Mouse (Mus musculus): ENCODE measurements around the gene Dynll2. TPM values are rescaled to one million over a fixed set of nuclear protein-coding genes. Genes with fewer than 3 reads are reported as not detected.
A peak's percentile ranks its signal among the peaks of the same experiment; 100 is the strongest.

Gene Dynll2
- total and polyA plus RNA-seq, 3 experiments, result 10.4 to 45.5 (median 17.4) TPM

GRCm38 (mm10) chr11:88002738-88003137, 15.4 kb upstream of the Dynll2 start:
- TF ChIP-seq POLR2AphosphoS5 (IDR thresholded peaks at IDR 0.05; ENCODE audit: insufficient replicate concordance, low read depth, low read length) (no peak), TAL1 (conservative IDR thresholded peaks at IDR 0.05; ENCODE audit: low read depth, low read length) (no peak)

GRCm38 (mm10) chr11:87999751-88000150, 12.4 kb upstream of the Dynll2 start:
- Histone ChIP-seq H3K4me1 (ENCODE audit: insufficient read depth, low read depth, low read length) (no peaks in the 10 kb centered on the region), H3K9me3 (replicated peaks) (no peaks in the 10 kb centered on the region), H3K27me3 (ENCODE audit: insufficient read depth, low read length) (peaks cover 15% of the 10 kb centered on the region; the same call in 1 of the 2 replicates), H3K36me3 (replicated peaks) (no peaks in the 10 kb centered on the region), H3K4me3 (ENCODE audit: low read depth, low read length) (no peak overlapping the region)
- ATAC-seq (ENCODE audit: extremely low read depth, insufficient number of reproducible peaks, low FRiP score, poor library complexity, severe bottlenecking) (no peak), DNase-seq (ENCODE audit: low spot score) (no peak)
- TF ChIP-seq GATA1 (IDR thresholded peaks at IDR 0.05; ENCODE audit: borderline replicate concordance, low read length) (no peak), TAL1 (conservative IDR thresholded peaks at IDR 0.05; ENCODE audit: low read depth, low read length) (no peak), POLR2AphosphoS5 (IDR thresholded peaks at IDR 0.05; ENCODE audit: insufficient replicate concordance, low read depth, low read length) (no peak), CTCF (IDR thresholded peaks at IDR 0.05; ENCODE audit: low read depth, low read length) (no peak), GATA2 (IDR thresholded peaks at IDR 0.05; ENCODE audit: borderline replicate concordance, low read depth, low read length) (no peak)

More at GRCm38 (mm10) chr11:88002738-88003137, 15.4 kb upstream of the Dynll2 start:
- H3K36me3 ChIP-seq (replicated peaks), result no peaks in the 10 kb centered on the region
- H3K4me3 ChIP-seq (ENCODE audit: low read depth, low read length), result no peak overlapping the region
- no peak for DNase-seq (ENCODE audit: low spot score)
- H3K9me3 ChIP-seq (replicated peaks), result no peaks in the 10 kb centered on the region
- ATAC-seq (ENCODE audit: extremely low read depth, insufficient number of reproducible peaks, low FRiP score, poor library complexity, severe bottlenecking), result no peak
- peaks cover 25% of the 10 kb centered on the region for H3K27me3 ChIP-seq (ENCODE audit: insufficient read depth, low read length)
- no peaks in the 10 kb centered on the region for H3K4me1 ChIP-seq (ENCODE audit: insufficient read depth, low read depth, low read length)

- DNase-seq (ENCODE audit: low spot score) (no peak), ATAC-seq (ENCODE audit: extremely low read depth, insufficient number of reproducible peaks, low FRiP score, poor library complexity, severe bottlenecking) (no peak)
- no peaks in the 10 kb centered on the region for H3K36me3 ChIP-seq (replicated peaks)
- H3K9me3 ChIP-seq (replicated peaks), result no peaks in the 10 kb centered on the region
- peaks cover 16% of the 10 kb centered on the region for H3K27me3 ChIP-seq (ENCODE audit: insufficient read depth, low read length)
- H3K4me1 ChIP-seq (ENCODE audit: insufficient read depth, low read depth, low read length), result peaks cover 9% of the 10 kb centered on the region
- H3K4me3 ChIP-seq (ENCODE audit: low read depth, low read length), result no peak overlapping the region
- TF ChIP-seq GATA1 (IDR thresholded peaks at IDR 0.05; ENCODE audit: borderline replicate concordance, low read length), result no peak
Measured at GRCm38 (mm10) chr11:87991806-87992205, 4.5 kb upstream of the Dynll2 start.

GRCm38 (mm10) chr11:87987861-87988260, 528 bp upstream of the Dynll2 start:
- H3K9me3 ChIP-seq (replicated peaks), result no peaks in the 10 kb centered on the region
- no peak for ATAC-seq (ENCODE audit: extremely low read depth, insufficient number of reproducible peaks, low FRiP score, poor library complexity, severe bottlenecking)

DNA sequence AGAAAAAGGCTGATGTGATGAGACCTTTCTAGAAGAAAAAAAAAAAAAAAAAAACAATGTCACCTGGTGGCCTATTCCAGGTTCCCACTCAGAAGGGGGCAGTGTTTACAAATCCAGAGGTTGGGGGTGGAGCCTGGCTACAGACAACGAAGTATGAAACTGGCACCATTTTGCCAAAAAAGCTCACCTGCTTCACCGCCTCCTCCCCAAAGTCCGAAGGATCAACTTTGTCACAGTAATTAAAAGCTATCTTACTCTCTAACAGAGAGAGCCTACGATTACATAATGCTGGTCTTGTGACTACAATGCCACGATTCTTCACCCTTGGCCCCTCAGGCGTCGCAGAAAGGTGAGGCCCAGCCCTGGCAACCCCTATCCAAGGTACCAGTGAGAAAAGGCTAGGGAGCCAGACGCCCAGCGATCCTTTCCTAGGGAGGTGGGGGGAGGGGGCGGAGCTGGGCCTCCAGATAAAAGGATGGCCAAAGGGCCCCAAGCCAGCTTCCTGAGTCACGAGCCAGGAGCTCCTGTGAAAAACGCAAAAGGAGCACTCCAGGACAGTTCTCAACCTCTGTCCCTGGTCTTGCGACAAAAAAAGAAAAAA, 1.1 kb downstream of the Dynll2 start:
- peaks cover 26% of the 10 kb centered on the region for H3K4me1 ChIP-seq (ENCODE audit: insufficient read depth, low read depth, low read length)
- peak; percentile 48 for DNase-seq (ENCODE audit: low spot score)
- peak overlapping the region; percentile 87 for H3K4me3 ChIP-seq (ENCODE audit: low read depth, low read length)
- peaks cover 5% of the 10 kb centered on the region for H3K27me3 ChIP-seq (ENCODE audit: insufficient read depth, low read length)
- no peaks in the 10 kb centered on the region for H3K9me3 ChIP-seq (replicated peaks)
- peaks cover 38% of the 10 kb centered on the region for H3K36me3 ChIP-seq (replicated peaks)
- TF ChIP-seq TAL1 (conservative IDR thresholded peaks at IDR 0.05; ENCODE audit: low read depth, low read length), result no peak
- ATAC-seq (ENCODE audit: extremely low read depth, insufficient number of reproducible peaks, low FRiP score, poor library complexity, severe bottlenecking), result peak; percentile 35

More at GRCm38 (mm10) chr11:87987861-87988260, 528 bp upstream of the Dynll2 start:
- TF ChIP-seq POLR2AphosphoS5 (IDR thresholded peaks at IDR 0.05; ENCODE audit: insufficient replicate concordance, low read depth, low read length), result no peak
- peak overlapping the region; percentile 87 for H3K4me3 ChIP-seq (ENCODE audit: low read depth, low read length)
- DNase-seq (ENCODE audit: low spot score), result no peak
- H3K27me3 ChIP-seq (ENCODE audit: insufficient read depth, low read length), result peaks cover 12% of the 10 kb centered on the region
- H3K36me3 ChIP-seq (replicated peaks), result peaks cover 24% of the 10 kb centered on the region
- peaks cover 29% of the 10 kb centered on the region for H3K4me1 ChIP-seq (ENCODE audit: insufficient read depth, low read depth, low read length)

DNA sequence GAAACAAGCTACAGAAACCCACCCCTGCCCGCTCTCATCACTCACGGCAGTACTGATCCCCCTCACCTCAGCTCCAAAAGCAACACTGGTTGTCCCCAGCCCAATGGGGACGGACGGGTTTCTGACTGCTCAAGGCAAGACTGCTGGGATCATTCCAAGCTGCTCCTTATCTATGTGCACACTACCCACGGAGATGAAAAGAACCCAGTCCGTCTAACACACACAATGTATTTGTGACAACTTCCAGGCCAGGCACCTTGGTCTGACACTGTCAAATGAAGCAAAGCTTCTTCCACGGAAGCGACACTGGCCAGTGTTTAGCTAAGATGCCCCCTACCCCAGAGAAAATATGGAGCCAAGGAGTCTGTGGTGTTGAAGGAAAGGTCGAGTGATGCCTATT, 1.7 kb downstream of the Dynll2 start:
- no peak for TF ChIP-seq CTCF (IDR thresholded peaks at IDR 0.05; ENCODE audit: low read depth, low read length)
- no peak for TF ChIP-seq GATA2 (IDR thresholded peaks at IDR 0.05; ENCODE audit: borderline replicate concordance, low read depth, low read length)
- no peak for TF ChIP-seq TAL1 (conservative IDR thresholded peaks at IDR 0.05; ENCODE audit: low read depth, low read length)
- no peak for TF ChIP-seq GATA1 (IDR thresholded peaks at IDR 0.05; ENCODE audit: borderline replicate concordance, low read length)
- no peak for TF ChIP-seq POLR2AphosphoS5 (IDR thresholded peaks at IDR 0.05; ENCODE audit: insufficient replicate concordance, low read depth, low read length)
- no peaks in the 10 kb centered on the region for H3K9me3 ChIP-seq (replicated peaks)
- DNase-seq (ENCODE audit: low spot score) (no peak), ATAC-seq (ENCODE audit: extremely low read depth, insufficient number of reproducible peaks, low FRiP score, poor library complexity, severe bottlenecking) (no peak)
- H3K4me1 ChIP-seq (ENCODE audit: insufficient read depth, low read depth, low read length), result peaks cover 26% of the 10 kb centered on the region
- peak overlapping the region; percentile 15; the same call in 1 of the 2 replicates for H3K4me3 ChIP-seq (ENCODE audit: low read depth, low read length)
- H3K27me3 ChIP-seq (ENCODE audit: insufficient read depth, low read length), result peaks cover 3% of the 10 kb centered on the region; the same call in 1 of the 2 replicates
- peaks cover 44% of the 10 kb centered on the region for H3K36me3 ChIP-seq (replicated peaks)

GRCm38 (mm10) chr11:87984571-87984970, 2.8 kb downstream of the Dynll2 start:
- DNase-seq (ENCODE audit: low spot score) (no peak), ATAC-seq (ENCODE audit: extremely low read depth, insufficient number of reproducible peaks, low FRiP score, poor library complexity, severe bottlenecking) (no peak)
- no peak overlapping the region for H3K4me3 ChIP-seq (ENCODE audit: low read depth, low read length)
- H3K4me1 ChIP-seq (ENCODE audit: insufficient read depth, low read depth, low read length), result peaks cover 26% of the 10 kb centered on the region
- peaks cover 55% of the 10 kb centered on the region for H3K36me3 ChIP-seq (replicated peaks)
- H3K27me3 ChIP-seq (ENCODE audit: insufficient read depth, low read length), result peaks cover 3% of the 10 kb centered on the region; the same call in 1 of the 2 replicates
- TF ChIP-seq TAL1 (conservative IDR thresholded peaks at IDR 0.05; ENCODE audit: low read depth, low read length) (no peak), CTCF (IDR thresholded peaks at IDR 0.05; ENCODE audit: low read depth, low read length) (no peak), GATA1 (IDR thresholded peaks at IDR 0.05; ENCODE audit: borderline replicate concordance, low read length) (no peak), GATA2 (IDR thresholded peaks at IDR 0.05; ENCODE audit: borderline replicate concordance, low read depth, low read length) (no peak), POLR2AphosphoS5 (IDR thresholded peaks at IDR 0.05; ENCODE audit: insufficient replicate concordance, low read depth, low read length) (no peak)
- H3K9me3 ChIP-seq (replicated peaks), result no peaks in the 10 kb centered on the region

Measured in G1E (cell line).